Mouse (Mus musculus) bone marrow, adult 2 months (tissue): ENCODE data around the gene Calu.

Experiments used
- CTCF ChIP-seq: fragments of 200-500 bp; IDR thresholded peaks from 2 replicates; pipeline ENCODE4 v1.5.1; 2011; ENCODE audit warnings: low read length, control low read depth; ENCODE audit not compliant: control insufficient read depth, insufficient read depth
- POLR2A ChIP-seq: fragments of 200-500 bp; IDR thresholded peaks from 2 replicates; pipeline ENCODE4 v1.6.1; 2011; ENCODE audit warnings: low read depth, mild to moderate bottlenecking, control low read depth, low read length, borderline replicate concordance; ENCODE audit not compliant: control insufficient read depth

- no peak for TF ChIP-seq POLR2A
- no peak for TF ChIP-seq CTCF
Observed at GRCm38 (mm10) chr6:29379954-29380353, 32.1 kb downstream of the Calu start.
